Mouse (Mus musculus): Measurements from ENCODE around the gene H2al3. TPM values are rescaled to one million over a fixed set of nuclear protein-coding genes. Genes with fewer than 3 reads are reported as not detected.

H2al3 gene
- not detected in 2 replicates for polyA plus RNA-seq (2014; fragmentation: Nextera tagmentation; extraction: Ambion mirVana)

DNA sequence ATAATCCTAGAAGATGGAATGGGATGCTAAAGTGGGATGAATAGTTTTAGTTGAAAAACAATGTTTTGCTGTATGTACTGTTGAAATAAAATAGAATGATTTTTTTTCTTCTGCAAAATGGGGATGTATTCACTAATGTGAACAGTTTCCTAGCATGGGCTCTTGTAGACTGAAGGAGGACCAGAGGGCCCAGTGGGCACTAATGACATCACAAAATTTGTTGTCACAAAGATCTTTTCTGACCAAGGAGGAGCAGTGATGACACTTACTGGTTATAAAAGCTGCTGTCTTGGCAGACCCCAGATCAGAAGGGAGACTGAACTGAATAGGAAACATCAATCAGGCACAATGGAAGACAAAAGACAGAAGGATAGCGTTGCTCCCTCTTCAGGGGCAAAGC lies at the start of gene H2al3:
H2al3 (plus strand) TSS at position 301 of the 400 bp plus-strand sequence.
- no peak within 1 kb of the TSS for H3K27ac ChIP-seq (replicated peaks; ENCODE audit: low read depth, low read length)
- 29% methylated on average over 1 of the region's 1 CpGs for WGBS
- no peaks in the 10 kb centered on the region for H3K36me3 ChIP-seq (ENCODE audit: control insufficient read depth, insufficient read depth, low read length)
- H3K9ac ChIP-seq (replicated peaks; ENCODE audit: low read length): no peak within 1 kb of the TSS
- no peaks in the 10 kb centered on the region for H3K27me3 ChIP-seq (ENCODE audit: control insufficient read depth, insufficient read depth, low read length)
- H3K9me3 ChIP-seq (ENCODE audit: control insufficient read depth, low read length): no peaks in the 10 kb centered on the region
- no peaks in the 10 kb centered on the region for H3K4me1 ChIP-seq (ENCODE audit: control insufficient read depth, insufficient read depth, low read length)
- H3K4me2 ChIP-seq (ENCODE audit: low read length): no peak within 1 kb of the TSS
- no peak within 1 kb of the TSS for H3K4me3 ChIP-seq (replicated peaks; ENCODE audit: low read depth, low read length)
- DNase-seq: no peak
- no peak for ATAC-seq (ENCODE audit: low FRiP score, low TSS enrichment)

DNA sequence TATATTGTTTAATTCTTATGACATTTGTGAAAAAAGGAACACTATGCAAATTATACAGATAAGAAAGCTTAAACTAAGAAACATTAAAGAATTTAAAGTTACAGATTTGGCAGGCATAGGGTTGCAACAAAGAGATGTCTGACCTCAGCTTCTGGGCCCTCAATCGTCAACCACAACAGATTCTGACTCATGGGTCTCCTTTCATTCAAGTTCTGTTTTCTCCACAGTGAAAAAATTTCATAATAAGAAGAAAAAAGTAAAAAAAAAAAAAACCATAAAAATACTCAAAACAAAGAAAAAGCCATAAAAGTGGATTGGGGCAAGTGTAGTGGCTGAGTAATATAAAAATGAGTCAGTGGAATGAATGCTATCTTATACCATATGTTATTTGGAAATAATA lies 39.4 kb upstream of the H2al3 start:
- no peaks in the 10 kb centered on the region for H3K4me1 ChIP-seq (ENCODE audit: control insufficient read depth, insufficient read depth, low read length)
- no peaks in the 10 kb centered on the region for H3K9me3 ChIP-seq (ENCODE audit: control insufficient read depth, low read length)
- H3K27ac ChIP-seq (replicated peaks; ENCODE audit: low read depth, low read length): no peak overlapping the region
- WGBS: 73% methylated on average over 1 of the region's 1 CpGs
- H3K36me3 ChIP-seq (ENCODE audit: control insufficient read depth, insufficient read depth, low read length): no peaks in the 10 kb centered on the region
- DNase-seq (no peak), ATAC-seq (ENCODE audit: low FRiP score, low TSS enrichment) (no peak)
- H3K4me2 ChIP-seq (ENCODE audit: low read length): no peak overlapping the region
- no peak overlapping the region for H3K4me3 ChIP-seq (replicated peaks; ENCODE audit: low read depth, low read length)
- no peaks in the 10 kb centered on the region for H3K27me3 ChIP-seq (ENCODE audit: control insufficient read depth, insufficient read depth, low read length)
- no peak overlapping the region for H3K9ac ChIP-seq (replicated peaks; ENCODE audit: low read length)

DNA sequence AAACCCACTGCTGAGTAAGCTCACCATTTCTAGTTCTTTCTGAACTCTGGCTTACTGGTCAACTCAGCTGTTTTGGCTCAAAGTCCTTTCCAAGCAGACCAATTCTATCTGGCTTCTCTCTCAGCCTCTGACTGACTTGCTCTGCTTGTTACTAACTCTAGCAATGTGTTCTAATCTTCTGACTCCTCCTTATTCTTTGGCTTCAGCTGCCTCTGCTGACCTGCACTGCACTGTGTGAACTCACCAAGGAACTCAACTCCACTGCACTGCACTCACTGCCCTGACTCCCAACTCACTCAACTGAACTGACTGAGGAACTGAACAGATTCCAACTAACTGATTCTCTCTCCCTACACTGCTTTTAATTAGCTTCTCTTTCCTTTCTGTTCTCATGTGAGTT lies 37.0 kb upstream of the H2al3 start:
- no peak overlapping the region for H3K4me3 ChIP-seq (replicated peaks; ENCODE audit: low read depth, low read length)
- no peak for DNase-seq
- no peak overlapping the region for H3K4me2 ChIP-seq (ENCODE audit: low read length)
- no peaks in the 10 kb centered on the region for H3K27me3 ChIP-seq (ENCODE audit: control insufficient read depth, insufficient read depth, low read length)
- no peak for ATAC-seq (ENCODE audit: low FRiP score, low TSS enrichment)
- H3K9ac ChIP-seq (replicated peaks; ENCODE audit: low read length): no peak overlapping the region
- H3K27ac ChIP-seq (replicated peaks; ENCODE audit: low read depth, low read length): no peak overlapping the region
- H3K4me1 ChIP-seq (ENCODE audit: control insufficient read depth, insufficient read depth, low read length): no peaks in the 10 kb centered on the region
- no peaks in the 10 kb centered on the region for H3K36me3 ChIP-seq (ENCODE audit: control insufficient read depth, insufficient read depth, low read length)
- no peaks in the 10 kb centered on the region for H3K9me3 ChIP-seq (ENCODE audit: control insufficient read depth, low read length)

DNA sequence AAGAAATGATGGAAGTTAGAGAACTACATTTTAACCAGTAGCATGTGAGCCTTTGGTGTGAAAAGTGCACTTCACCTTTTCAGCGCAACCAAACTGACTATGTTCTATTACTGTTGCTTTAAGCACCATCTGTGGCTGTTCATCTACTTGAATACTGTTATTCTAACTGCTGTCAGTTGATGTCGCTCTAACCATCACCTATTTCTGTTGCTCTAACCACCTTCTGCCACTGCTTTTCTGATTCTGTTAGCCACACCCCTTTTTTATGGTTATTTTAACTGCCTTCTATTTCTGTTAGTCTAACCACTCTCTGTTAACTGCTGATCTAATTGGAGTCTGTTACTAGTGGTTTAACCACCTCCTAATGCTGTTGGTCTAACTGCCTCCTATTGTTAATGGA lies 14.7 kb upstream of the H2al3 start:
- 68% methylated on average over 2 of the region's 2 CpGs for WGBS

DNA sequence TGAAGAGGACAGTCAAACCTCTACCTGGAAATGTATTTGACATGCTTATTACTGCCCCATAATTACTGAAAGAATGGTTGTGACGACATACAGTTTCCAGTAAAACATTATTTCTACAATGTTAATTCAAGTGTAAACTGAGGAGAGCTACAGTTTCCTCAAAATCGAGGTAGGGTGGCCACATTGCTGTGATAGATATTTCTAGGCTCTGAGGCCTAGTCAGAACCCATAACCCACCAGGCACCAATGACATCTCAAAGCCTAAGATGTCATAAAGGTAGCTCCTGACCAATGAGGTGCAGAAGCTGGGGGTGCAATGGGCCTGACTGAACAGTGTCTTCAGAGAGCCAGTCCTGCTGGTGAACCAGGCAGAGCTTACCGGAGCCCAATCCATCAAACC lies 2.9 kb upstream of the H2al3 start, which contains the start of gene Hypm:
Hypm (plus strand) TSS at position 301 of the 400 bp plus-strand sequence.
- WGBS: 76% methylated on average over 3 of the region's 3 CpGs
- H3K27me3 ChIP-seq (ENCODE audit: control insufficient read depth, insufficient read depth, low read length): no peaks in the 10 kb centered on the region
- no peak within 1 kb of the TSS for H3K4me3 ChIP-seq (replicated peaks; ENCODE audit: low read depth, low read length)
- H3K9me3 ChIP-seq (ENCODE audit: control insufficient read depth, low read length): no peaks in the 10 kb centered on the region
- DNase-seq: no peak
- no peak within 1 kb of the TSS for H3K4me2 ChIP-seq (ENCODE audit: low read length)
- no peak for ATAC-seq (ENCODE audit: low FRiP score, low TSS enrichment)
- H3K4me1 ChIP-seq (ENCODE audit: control insufficient read depth, insufficient read depth, low read length): no peaks in the 10 kb centered on the region
- H3K27ac ChIP-seq (replicated peaks; ENCODE audit: low read depth, low read length): no peak within 1 kb of the TSS
- no peaks in the 10 kb centered on the region for H3K36me3 ChIP-seq (ENCODE audit: control insufficient read depth, insufficient read depth, low read length)
- no peak within 1 kb of the TSS for H3K9ac ChIP-seq (replicated peaks; ENCODE audit: low read length)

More for the DNA sequence above, 14.7 kb upstream of the H2al3 start:
- Histone ChIP-seq H3K9ac (replicated peaks; ENCODE audit: low read length) (no peak overlapping the region), H3K9me3 (ENCODE audit: control insufficient read depth, low read length) (no peaks in the 10 kb centered on the region), H3K27ac (replicated peaks; ENCODE audit: low read depth, low read length) (no peak overlapping the region), H3K4me1 (ENCODE audit: control insufficient read depth, insufficient read depth, low read length) (no peaks in the 10 kb centered on the region), H3K4me3 (replicated peaks; ENCODE audit: low read depth, low read length) (no peak overlapping the region), H3K36me3 (ENCODE audit: control insufficient read depth, insufficient read depth, low read length) (no peaks in the 10 kb centered on the region), H3K4me2 (ENCODE audit: low read length) (no peak overlapping the region), H3K27me3 (ENCODE audit: control insufficient read depth, insufficient read depth, low read length) (no peaks in the 10 kb centered on the region)
- no peak for ATAC-seq (ENCODE audit: low FRiP score, low TSS enrichment)
- DNase-seq: no peak

DNA sequence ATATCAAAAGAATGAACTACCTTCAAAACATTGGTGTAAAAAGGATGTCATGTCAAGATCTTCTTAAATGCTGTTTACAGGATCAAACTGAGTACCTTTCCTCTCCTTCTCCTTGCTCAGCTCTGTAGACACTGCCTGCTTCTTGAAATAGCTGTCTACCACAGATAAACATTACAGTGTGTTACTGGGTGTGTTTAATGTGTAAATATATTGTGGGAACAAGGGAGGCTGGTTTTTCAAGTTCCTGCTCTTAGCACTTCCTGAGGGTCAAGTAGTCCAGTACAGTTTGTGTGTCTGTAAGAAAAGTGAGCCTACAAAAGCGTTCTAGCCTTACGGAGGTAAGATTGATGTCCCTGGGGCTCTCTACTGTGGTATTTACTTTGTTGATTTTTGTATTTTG lies 12.4 kb downstream of the H2al3 start:
- H3K4me3 ChIP-seq (replicated peaks; ENCODE audit: low read depth, low read length): no peak overlapping the region
- H3K27me3 ChIP-seq (ENCODE audit: control insufficient read depth, insufficient read depth, low read length): no peaks in the 10 kb centered on the region
- no peak overlapping the region for H3K4me2 ChIP-seq (ENCODE audit: low read length)
- WGBS: 86% methylated on average over 2 of the region's 2 CpGs
- ATAC-seq (ENCODE audit: low FRiP score, low TSS enrichment): no peak
- DNase-seq: no peak
- H3K36me3 ChIP-seq (ENCODE audit: control insufficient read depth, insufficient read depth, low read length): no peaks in the 10 kb centered on the region
- no peak overlapping the region for H3K9ac ChIP-seq (replicated peaks; ENCODE audit: low read length)
- H3K27ac ChIP-seq (replicated peaks; ENCODE audit: low read depth, low read length): no peak overlapping the region
- H3K4me1 ChIP-seq (ENCODE audit: control insufficient read depth, insufficient read depth, low read length): no peaks in the 10 kb centered on the region
- H3K9me3 ChIP-seq (ENCODE audit: control insufficient read depth, low read length): no peaks in the 10 kb centered on the region

DNA sequence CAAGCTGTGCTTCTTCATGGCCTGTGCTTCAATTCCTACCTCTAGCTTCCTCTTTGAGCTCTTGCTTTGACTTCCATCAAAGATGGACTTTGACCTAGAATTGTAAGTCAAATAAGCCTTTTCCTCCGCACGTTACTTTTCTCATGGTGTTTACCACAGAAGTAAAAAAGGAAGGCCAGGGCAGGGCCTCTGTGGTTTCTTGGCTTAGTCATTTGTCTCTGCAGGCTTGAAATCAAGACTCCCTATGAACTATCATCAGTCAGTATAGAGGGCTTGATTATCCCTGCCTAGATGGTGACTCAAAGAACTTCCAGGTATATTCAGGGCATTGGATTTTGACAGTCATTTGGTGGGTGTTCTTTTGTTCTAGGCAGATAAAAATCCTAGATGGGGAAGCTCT lies 26.0 kb downstream of the H2al3 start:
- Histone ChIP-seq H3K4me2 (ENCODE audit: low read length) (no peak overlapping the region), H3K9ac (replicated peaks; ENCODE audit: low read length) (no peak overlapping the region), H3K4me1 (ENCODE audit: control insufficient read depth, insufficient read depth, low read length) (no peaks in the 10 kb centered on the region), H3K9me3 (ENCODE audit: control insufficient read depth, low read length) (no peaks in the 10 kb centered on the region), H3K4me3 (replicated peaks; ENCODE audit: low read depth, low read length) (no peak overlapping the region), H3K27me3 (ENCODE audit: control insufficient read depth, insufficient read depth, low read length) (no peaks in the 10 kb centered on the region), H3K36me3 (ENCODE audit: control insufficient read depth, insufficient read depth, low read length) (no peaks in the 10 kb centered on the region), H3K27ac (replicated peaks; ENCODE audit: low read depth, low read length) (no peak overlapping the region)
- ATAC-seq (ENCODE audit: low FRiP score, low TSS enrichment) (no peak), DNase-seq (no peak)
- 97% methylated on average over 2 of the region's 2 CpGs for WGBS

DNA sequence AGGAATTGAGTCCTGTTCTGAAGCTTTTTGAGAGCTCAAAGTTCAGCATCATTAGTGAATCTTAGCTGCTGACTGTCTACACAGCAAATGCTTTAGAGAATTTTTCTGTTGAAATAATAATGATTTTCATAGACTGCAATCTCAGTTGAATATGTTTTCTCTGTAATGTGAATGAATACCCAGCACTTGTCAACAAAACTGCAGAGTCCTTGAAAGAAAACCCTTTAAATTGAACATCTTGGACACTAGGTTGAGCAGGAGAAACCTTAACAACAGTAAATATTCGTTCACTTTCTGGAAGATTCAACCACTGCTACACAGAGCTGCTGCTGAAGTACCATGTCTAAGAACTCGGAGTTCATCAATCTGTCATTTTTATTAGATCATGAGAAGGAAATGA lies 35.8 kb downstream of the H2al3 start, which contains the start of gene Sytl5:
Sytl5 (plus strand) TSS at position 301 of the 400 bp plus-strand sequence.
- no peak for ATAC-seq (ENCODE audit: low FRiP score, low TSS enrichment)
- H3K4me3 ChIP-seq (replicated peaks; ENCODE audit: low read depth, low read length): no peak within 1 kb of the TSS
- no peak within 1 kb of the TSS for H3K4me2 ChIP-seq (ENCODE audit: low read length)
- no peaks in the 10 kb centered on the region for H3K36me3 ChIP-seq (ENCODE audit: control insufficient read depth, insufficient read depth, low read length)
- WGBS: 72% methylated on average over 2 of the region's 2 CpGs
- H3K9me3 ChIP-seq (ENCODE audit: control insufficient read depth, low read length): no peaks in the 10 kb centered on the region
- H3K27me3 ChIP-seq (ENCODE audit: control insufficient read depth, insufficient read depth, low read length): no peaks in the 10 kb centered on the region
- no peaks in the 10 kb centered on the region for H3K4me1 ChIP-seq (ENCODE audit: control insufficient read depth, insufficient read depth, low read length)
- H3K9ac ChIP-seq (replicated peaks; ENCODE audit: low read length): no peak within 1 kb of the TSS
- no peak within 1 kb of the TSS for H3K27ac ChIP-seq (replicated peaks; ENCODE audit: low read depth, low read length)
- DNase-seq: no peak
